Mouse (Mus musculus) T-helper 1 cell (primary cell): ENCODE results near the gene Fmo3.

ENCODE experiments used
- in situ Hi-C: fragments of 300-600 bp; cut with MboI, MseI; formaldehyde crosslinking; loops from one replicate; pipeline ENCODE4 v1.15.1; 2025; ENCODE audit warnings: high pct_unique_total_duplicates

The Fmo3 gene

GRCm38 (mm10) chr1:162984428-162984827 is at the start of gene Fmo3:
Gene Fmo3, minus strand, starts transcription at chr1:162984528.
- in situ Hi-C loops = no loop called here

- in situ Hi-C loops = no loop called here
These were observed 38.7 kb upstream of the Fmo3 start for GRCm38 (mm10) chr1:163023075-163023474.

- in situ Hi-C loops = no loop called here
These were observed 24.9 kb upstream of the Fmo3 start for GRCm38 (mm10) chr1:163009220-163009619.

- in situ Hi-C loops = no loop called here
These were observed 19.2 kb upstream of the Fmo3 start for GRCm38 (mm10) chr1:163003496-163003895.

GRCm38 (mm10) chr1:163001271-163001829 is 17.0 kb upstream of the Fmo3 start:
- in situ Hi-C loops = no loop called here

- in situ Hi-C loops = no loop called here
These were observed 3.2 kb upstream of the Fmo3 start for GRCm38 (mm10) chr1:162987546-162987945.

- in situ Hi-C loops = no loop called here
These were observed 2.4 kb upstream of the Fmo3 start for GRCm38 (mm10) chr1:162986777-162987176.

- in situ Hi-C loops = no loop called here
These were observed 1.9 kb upstream of the Fmo3 start for GRCm38 (mm10) chr1:162986121-162986748.

GRCm38 (mm10) chr1:162963556-162963955 is 20.8 kb downstream of the Fmo3 start:
- in situ Hi-C loops = no loop called here

GRCm38 (mm10) chr1:162957422-162957821 is 26.9 kb downstream of the Fmo3 start:
- in situ Hi-C loops = no loop called here

- in situ Hi-C loops = no loop called here
These were observed 31.2 kb downstream of the Fmo3 start for GRCm38 (mm10) chr1:162953079-162953478.

- in situ Hi-C loops = no loop called here
These were observed 34.6 kb downstream of the Fmo3 start for GRCm38 (mm10) chr1:162949763-162950162.

- in situ Hi-C loops = no loop called here
These were observed 36.4 kb downstream of the Fmo3 start for GRCm38 (mm10) chr1:162947934-162948333.

GRCm38 (mm10) chr1:162946837-162947558 is 37.3 kb downstream of the Fmo3 start:
- in situ Hi-C loops = no loop called here

GRCm38 (mm10) chr1:162943700-162944099 is 40.6 kb downstream of the Fmo3 start:
- in situ Hi-C loops = no loop called here

- in situ Hi-C loops = no loop called here
These were observed 45.5 kb downstream of the Fmo3 start for GRCm38 (mm10) chr1:162938696-162939351.

- in situ Hi-C loops = no loop called here
These were observed 46.2 kb downstream of the Fmo3 start for GRCm38 (mm10) chr1:162937970-162938695.

GRCm38 (mm10) chr1:162937415-162937814 is 46.9 kb downstream of the Fmo3 start, which contains the start of gene Fmo6:
Gene Fmo6, minus strand, starts transcription at chr1:162937515.
- in situ Hi-C loops = no loop called here

GRCm38 (mm10) chr1:162934374-162935012 is 49.8 kb downstream of the Fmo3 start:
- in situ Hi-C loops = no loop called here

GRCm38 (mm10) chr1:162932386-162932785 is 51.9 kb downstream of the Fmo3 start:
- in situ Hi-C loops = no loop called here

- in situ Hi-C loops = no loop called here
These were observed 52.4 kb downstream of the Fmo3 start for GRCm38 (mm10) chr1:162931880-162932279.
